Mouse (Mus musculus) left cerebral cortex, adult 18-20 months (tissue): ENCODE measurements around the gene Emp3. TPM values are rescaled to one million over a fixed set of nuclear protein-coding genes. Genes with fewer than 3 reads are reported as not detected.
A peak's percentile ranks its signal among the peaks of the same experiment; 100 is the strongest.
"Not testable (repeated sequence)": the region's sequence is repeated elsewhere in the genome, so short reads cannot be mapped to it uniquely, and the experiment has no call there.

Experiments
- DNase-seq, 2 experiments: peaks; one replicate each; pipeline ENCODE4 v3.0.0; 2021 to 2022; ENCODE audit warnings: low spot score in 2 of 2, mixed read lengths in 1 of 2
- long read RNA-seq, 2 experiments: library from polyadenylated mRNA; stranded (forward); transcript quantifications; one replicate each; pipeline ENCODE4 v2.0.0; 2021
- total RNA-seq, 2 experiments: library from RNA; stranded (reverse); gene quantifications; 2 replicates each; pipeline ENCODE4 v1.2.3; 2021

The Emp3 gene
- 1 to 10 TPM; 5.5 to 8.4 TPM for total RNA-seq
- long read RNA-seq, experiment 1, partial matches to known transcripts = 0 of 2 reads
- long read RNA-seq, experiment 1, other reads (novel, unspliced or antisense) = 0 of 2 reads
- long read RNA-seq, experiment 2, partial matches to known transcripts = 0 of 2 reads
- long read RNA-seq, experiment 2, other reads (novel, unspliced or antisense) = 0 of 2 reads

DNA sequence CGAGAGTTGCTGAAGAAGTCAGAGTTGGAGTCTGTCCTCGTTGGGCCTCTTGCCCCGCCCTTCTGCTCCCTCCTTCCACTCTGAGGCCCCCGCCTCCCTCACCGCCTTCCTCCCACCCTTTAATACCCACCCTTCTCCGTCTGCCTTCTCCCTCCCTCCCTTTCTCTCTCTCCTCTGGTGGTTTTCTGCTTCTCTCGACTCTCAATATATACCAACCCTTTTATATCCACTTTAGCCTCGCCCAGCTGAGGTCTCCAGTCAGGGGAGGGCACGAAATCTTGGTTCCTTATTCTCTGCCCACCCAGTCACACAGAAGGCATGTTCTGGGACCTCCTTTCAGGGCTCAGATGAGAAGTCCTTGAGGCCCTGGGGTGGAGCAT, at the start of gene Emp3:
TSS of gene Emp3 (minus strand) at position 163 of the 380 bp plus-strand sequence.
- DNase-seq = no peak

GRCm38 (mm10) chr7:45956611-45957010, 35.4 kb upstream of the Emp3 start:
- DNase-seq = no peak

DNA sequence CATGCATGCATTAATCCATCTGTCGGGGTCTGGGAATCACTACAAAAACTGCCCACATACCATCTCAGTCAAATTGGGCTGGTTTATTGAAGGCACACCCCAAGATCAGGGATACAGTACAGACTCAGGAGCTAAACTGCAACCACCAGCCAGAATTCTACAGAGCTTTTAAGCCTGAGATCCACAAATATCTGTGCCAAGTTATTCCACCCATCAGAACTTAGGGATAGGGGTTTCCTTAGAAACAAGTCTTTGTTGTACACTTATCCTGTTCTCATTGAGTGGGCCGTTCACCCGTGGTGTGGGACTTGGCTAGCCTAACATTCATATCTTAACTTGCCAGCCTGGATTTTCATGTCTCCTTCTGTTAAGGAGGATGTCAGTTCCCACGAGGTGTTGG, 27.9 kb upstream of the Emp3 start:
- DNase-seq = no peak

DNA sequence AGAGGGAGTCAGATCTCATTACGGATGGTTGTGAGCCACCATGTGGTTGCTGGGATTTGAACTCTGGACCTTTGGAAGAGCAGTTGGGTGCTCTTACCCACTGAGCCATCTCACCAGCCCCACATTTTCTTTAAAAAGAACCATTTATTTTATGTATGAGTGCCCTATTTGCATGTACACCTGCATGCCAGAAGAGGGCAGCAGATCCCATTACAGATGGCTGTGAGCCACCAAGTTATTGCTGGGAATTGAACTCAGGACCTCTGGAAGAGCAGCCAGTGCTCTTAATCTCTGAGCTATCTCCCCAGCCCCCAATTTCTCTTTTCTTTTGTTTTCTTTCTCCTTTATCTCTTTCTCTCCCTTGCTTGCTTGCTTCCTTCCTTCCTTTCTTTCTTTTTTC, 22.1 kb upstream of the Emp3 start:
- DNase-seq = not testable (repeated sequence)

DNA sequence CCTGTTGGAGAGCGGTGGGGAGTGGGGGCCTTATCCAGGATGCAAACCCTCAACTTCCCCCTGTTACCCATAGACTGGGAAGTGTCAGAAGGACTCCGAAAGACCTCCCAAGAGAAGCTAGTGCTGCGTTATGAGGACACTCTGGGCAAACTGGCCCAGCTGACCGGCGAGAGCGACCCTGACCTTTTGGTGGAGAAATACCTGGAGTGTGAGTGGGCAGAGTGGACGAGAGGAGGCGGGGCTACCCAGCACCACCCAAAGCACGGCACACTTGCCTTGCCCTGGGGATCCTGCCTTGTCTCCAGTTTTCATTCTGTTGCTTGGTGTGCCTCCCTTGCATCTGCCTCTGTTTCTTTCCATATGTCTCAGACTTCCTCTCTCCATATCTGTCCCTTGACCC, 20.8 kb upstream of the Emp3 start:
- no peak for DNase-seq

DNA sequence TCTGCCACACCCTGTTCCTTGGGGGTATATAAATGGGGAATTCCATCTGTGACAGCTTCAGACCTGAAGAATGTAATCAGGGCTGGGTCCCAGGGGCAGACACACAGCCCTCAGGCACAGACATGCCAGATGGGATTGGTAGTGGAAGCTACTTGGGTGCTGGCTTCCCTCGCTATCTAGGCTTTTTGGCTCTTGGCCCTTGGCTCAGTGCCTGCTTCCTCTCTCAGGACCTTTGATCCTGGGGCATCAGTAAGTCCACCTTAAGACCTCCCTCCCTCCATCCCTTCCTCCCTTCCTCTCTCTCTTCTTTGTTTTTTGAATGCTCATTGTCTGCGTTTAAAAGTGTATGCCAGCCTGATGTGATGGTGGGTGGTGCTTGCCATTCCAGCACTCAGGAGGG, 18.6 kb upstream of the Emp3 start:
- no peak for DNase-seq

GRCm38 (mm10) chr7:45935114-45935513, 13.9 kb upstream of the Emp3 start:
- peak; percentile 51 to 68 for DNase-seq

GRCm38 (mm10) chr7:45933766-45934165, 12.6 kb upstream of the Emp3 start:
- not testable (repeated sequence) for DNase-seq

- DNase-seq = no peak
These were observed 8.5 kb upstream of the Emp3 start for GRCm38 (mm10) chr7:45929688-45930087.

GRCm38 (mm10) chr7:45928626-45929295, 7.6 kb upstream of the Emp3 start:
- DNase-seq = no peak

GRCm38 (mm10) chr7:45924429-45924816, 3.2 kb upstream of the Emp3 start:
- no peak for DNase-seq

- no peak for DNase-seq
These were observed 2.7 kb upstream of the Emp3 start, which contains the start of gene Ccdc114 for GRCm38 (mm10) chr7:45923762-45924428. Ccdc114 (plus strand) TSS chr7:45924072.

DNA sequence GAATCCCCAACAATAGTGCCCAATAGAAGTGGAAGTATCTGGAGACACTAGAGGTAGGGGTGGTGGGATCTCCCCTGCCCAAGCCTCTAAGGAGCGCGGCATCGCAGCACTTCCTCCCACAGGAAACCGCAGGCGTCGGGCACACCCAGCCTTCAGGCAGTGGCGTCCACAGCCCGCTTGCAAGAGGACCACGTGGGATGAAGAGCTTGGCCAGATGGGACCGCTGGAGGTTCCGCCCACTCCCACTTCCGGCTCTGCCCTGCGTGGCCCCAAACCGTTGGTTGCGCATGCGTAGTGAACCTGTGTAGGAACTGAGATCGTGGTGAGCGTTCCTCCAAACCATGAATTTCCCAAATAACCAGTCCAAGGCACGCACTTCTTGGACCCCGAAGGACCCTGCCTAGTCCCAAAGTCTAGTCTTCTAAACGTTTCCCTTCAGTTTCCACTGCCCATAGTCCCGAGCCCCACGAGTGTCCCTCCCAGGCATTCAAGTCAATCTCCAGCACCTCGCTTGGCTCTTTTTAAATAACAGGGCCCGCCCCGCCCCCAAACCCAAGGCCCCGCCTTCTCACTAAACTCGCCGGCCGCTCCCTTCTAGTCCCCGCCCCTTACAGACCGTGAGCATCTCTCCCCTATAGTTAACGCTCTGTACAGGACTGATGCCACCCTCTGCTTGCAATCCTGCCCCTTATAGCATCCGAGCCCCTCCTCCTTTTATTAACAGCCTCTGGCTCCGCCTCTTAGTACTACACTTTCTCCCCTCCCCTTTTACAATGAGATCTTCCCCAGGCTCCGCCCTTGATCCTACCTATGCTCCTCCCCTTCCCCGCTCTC, 1.9 kb upstream of the Emp3 start:
- DNase-seq = peak; percentile 89 to 92

GRCm38 (mm10) chr7:45921950-45922600, 871 bp upstream of the Emp3 start:
- no peak for DNase-seq

- DNase-seq = no peak
These were observed 492 bp downstream of the Emp3 start for GRCm38 (mm10) chr7:45920583-45921241.

GRCm38 (mm10) chr7:45919761-45920160, 1.4 kb downstream of the Emp3 start:
- DNase-seq = no peak

- no peak for DNase-seq
These were observed 2.0 kb downstream of the Emp3 start for GRCm38 (mm10) chr7:45919083-45919671.

GRCm38 (mm10) chr7:45917926-45918325, 3.3 kb downstream of the Emp3 start:
- DNase-seq = no peak

DNA sequence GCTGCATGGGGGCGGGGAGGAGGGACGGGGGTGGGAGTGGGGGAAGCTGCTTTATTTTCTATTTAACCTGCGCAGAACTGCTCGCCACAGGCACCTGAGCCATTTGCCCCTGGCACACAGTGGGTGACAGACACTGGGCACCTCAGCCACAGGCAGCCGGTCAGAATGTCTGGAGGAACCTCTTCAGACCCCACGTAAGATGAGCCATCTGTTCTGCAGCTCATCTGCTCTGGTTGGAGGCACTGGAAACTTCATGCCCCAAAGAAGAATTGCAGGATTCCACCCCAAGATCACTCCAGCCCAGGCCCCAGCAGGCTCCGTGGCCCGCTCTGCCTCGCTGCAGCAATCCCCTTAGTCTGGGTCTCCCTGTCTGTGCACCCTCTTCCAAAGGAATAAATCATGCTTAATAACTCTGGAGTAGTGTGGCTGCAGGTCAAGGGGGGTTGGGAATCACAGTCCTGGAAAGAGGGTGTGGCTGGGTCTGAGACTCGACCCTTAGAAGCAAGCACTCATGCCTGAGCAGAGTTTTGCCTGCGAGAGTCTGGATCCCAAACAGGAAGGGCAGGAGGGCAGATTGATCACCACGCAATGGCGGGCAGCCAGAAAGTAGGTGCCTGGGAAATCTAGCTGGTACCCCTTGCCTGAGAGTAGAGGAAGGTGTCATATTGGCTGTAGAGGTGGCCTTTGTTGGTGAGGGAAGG, 4.0 kb downstream of the Emp3 start:
- no peak for DNase-seq
